Mouse (Mus musculus) erythroblast, embryonic 14.5 days (primary cell): ENCODE measurements around the gene Hoxb13.

ENCODE experiments used
- GATA1 ChIP-seq: IDR thresholded peaks from 2 replicates; pipeline ENCODE4 v1.6.1; 2012; ENCODE audit warnings: low read length, inconsistent platforms, mixed read lengths
- TAL1 ChIP-seq: IDR thresholded peaks from 3 replicates; pipeline ENCODE4 v1.6.1; 2012; ENCODE audit warnings: low read length, inconsistent platforms, mixed read lengths

DNA sequence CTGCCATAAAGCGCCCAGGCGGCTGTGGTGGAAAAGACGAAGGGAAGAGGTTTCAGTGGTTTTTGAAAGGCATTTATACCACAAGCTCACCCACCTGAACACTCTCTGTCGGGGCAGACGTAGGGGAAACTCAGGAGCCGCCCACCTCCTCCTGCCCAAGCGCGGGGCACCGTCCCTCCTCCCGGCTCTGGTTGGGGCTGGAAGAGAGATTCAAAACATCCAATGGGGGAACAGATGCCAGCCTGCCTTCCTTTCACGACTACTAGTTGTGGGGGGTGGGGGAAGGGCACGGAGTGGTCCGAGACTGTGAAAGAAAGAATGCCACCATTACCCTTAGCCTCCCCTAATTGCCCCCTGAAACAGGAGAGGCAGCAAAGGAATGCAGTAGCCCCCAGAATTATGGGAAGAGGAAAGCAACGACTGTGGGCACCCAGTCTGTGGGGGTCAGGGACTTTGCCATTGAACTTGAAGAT lies 6.1 kb downstream of the Hoxb13 start:
- TF ChIP-seq TAL1 (no peak), GATA1 (no peak)
